Mouse (Mus musculus): Measurements from ENCODE around the gene Kif3a. TPM values are rescaled to one million over a fixed set of nuclear protein-coding genes. Genes with fewer than 3 reads are reported as not detected.

The Kif3a gene
- 91.1 and 93.2 TPM in 2 replicates for polyA plus RNA-seq (2012; rRNA removed)

- peak; percentile 97 for DNase-seq
- no peaks in the 10 kb centered on the region for H3K27me3 ChIP-seq (ENCODE audit: control insufficient read depth, insufficient read depth, low read length)
- WGBS, result under 1% methylated on average over 67 of the region's 69 CpGs
- no peaks in the 10 kb centered on the region for H3K4me1 ChIP-seq (ENCODE audit: control insufficient read depth, insufficient read depth, low read length)
- H3K4me3 ChIP-seq (replicated peaks; ENCODE audit: insufficient read depth, low read depth, low read length), result peak within 1 kb of the TSS; percentile 72
- H3K27ac ChIP-seq (ENCODE audit: insufficient read depth, low read length), result no peak within 1 kb of the TSS; the same call in 1 of the 2 replicates
- TF ChIP-seq CTCF (IDR thresholded peaks at IDR 0.05; ENCODE audit: borderline replicate concordance, insufficient read depth, low read depth, low read length) (no peak), POLR2A (IDR thresholded peaks at IDR 0.05; ENCODE audit: borderline replicate concordance, insufficient read depth, low read length) (peak; percentile 83)
These were observed at the start of gene Kif3a for GRCm38 (mm10) chr11:53567224-53568014. Kif3a (plus strand) TSS chr11:53567379.

- peak overlapping the region; percentile 89; the same call in 1 of the 2 replicates for H3K27ac ChIP-seq (ENCODE audit: insufficient read depth, low read length)
- H3K27me3 ChIP-seq (ENCODE audit: control insufficient read depth, insufficient read depth, low read length), result no peaks in the 10 kb centered on the region
- DNase-seq, result no peak
- H3K4me3 ChIP-seq (replicated peaks; ENCODE audit: insufficient read depth, low read depth, low read length), result peak overlapping the region; percentile 78
- 63% methylated on average over 5 of the region's 5 CpGs for WGBS
- peaks cover 10% of the 10 kb centered on the region for H3K4me1 ChIP-seq (ENCODE audit: control insufficient read depth, insufficient read depth, low read length)
- TF ChIP-seq POLR2A (IDR thresholded peaks at IDR 0.05; ENCODE audit: borderline replicate concordance, insufficient read depth, low read length), result no peak
- no peak for TF ChIP-seq CTCF (IDR thresholded peaks at IDR 0.05; ENCODE audit: borderline replicate concordance, insufficient read depth, low read depth, low read length)
These were observed 48.4 kb upstream of the Kif3a start for GRCm38 (mm10) chr11:53518759-53519158.

- 3% methylated on average over 78 of the region's 79 CpGs for WGBS
These were observed 47.7 kb upstream of the Kif3a start, which contains the start of gene Sept8 for GRCm38 (mm10) chr11:53519207-53520121. Sept8 (plus strand) TSS chr11:53519257.

GRCm38 (mm10) chr11:53520122-53520978 lies 46.8 kb upstream of the Kif3a start:
- H3K27ac ChIP-seq (ENCODE audit: insufficient read depth, low read length), result peak overlapping the region; percentile 89
- peak; percentile 84 to 90 for DNase-seq
- no peaks in the 10 kb centered on the region for H3K27me3 ChIP-seq (ENCODE audit: control insufficient read depth, insufficient read depth, low read length)
- peaks cover 24% of the 10 kb centered on the region for H3K4me1 ChIP-seq (ENCODE audit: control insufficient read depth, insufficient read depth, low read length)
- WGBS, result 2% methylated on average over 24 of the region's 24 CpGs
- peak overlapping the region; percentile 78 for H3K4me3 ChIP-seq (replicated peaks; ENCODE audit: insufficient read depth, low read depth, low read length)
- TF ChIP-seq POLR2A (IDR thresholded peaks at IDR 0.05; ENCODE audit: borderline replicate concordance, insufficient read depth, low read length) (peak; percentile 81), CTCF (IDR thresholded peaks at IDR 0.05; ENCODE audit: borderline replicate concordance, insufficient read depth, low read depth, low read length) (no peak)

More at GRCm38 (mm10) chr11:53519207-53520121, 47.7 kb upstream of the Kif3a start, which contains the start of gene Sept8:
- Histone ChIP-seq H3K27ac (ENCODE audit: insufficient read depth, low read length) (peak within 1 kb of the TSS; percentile 89), H3K4me1 (ENCODE audit: control insufficient read depth, insufficient read depth, low read length) (peaks cover 15% of the 10 kb centered on the region), H3K27me3 (ENCODE audit: control insufficient read depth, insufficient read depth, low read length) (no peaks in the 10 kb centered on the region), H3K4me3 (replicated peaks; ENCODE audit: insufficient read depth, low read depth, low read length) (peak within 1 kb of the TSS; percentile 78)
- TF ChIP-seq POLR2A (IDR thresholded peaks at IDR 0.05; ENCODE audit: borderline replicate concordance, insufficient read depth, low read length), result peak; percentile 28; the same call in 1 of the 2 replicates
- no peak for TF ChIP-seq CTCF (IDR thresholded peaks at IDR 0.05; ENCODE audit: borderline replicate concordance, insufficient read depth, low read depth, low read length)
- DNase-seq, result peak; percentile 79 to 83

- H3K27me3 ChIP-seq (ENCODE audit: control insufficient read depth, insufficient read depth, low read length), result no peaks in the 10 kb centered on the region
- no peak for TF ChIP-seq CTCF (IDR thresholded peaks at IDR 0.05; ENCODE audit: borderline replicate concordance, insufficient read depth, low read depth, low read length)
- TF ChIP-seq POLR2A (IDR thresholded peaks at IDR 0.05; ENCODE audit: borderline replicate concordance, insufficient read depth, low read length), result peak; percentile 22; the same call in 1 of the 2 replicates
- peaks cover 33% of the 10 kb centered on the region for H3K4me1 ChIP-seq (ENCODE audit: control insufficient read depth, insufficient read depth, low read length)
- peak overlapping the region; percentile 78 for H3K4me3 ChIP-seq (replicated peaks; ENCODE audit: insufficient read depth, low read depth, low read length)
- 10% methylated on average over 16 of the region's 16 CpGs for WGBS
- peak; percentile 66 to 73 for DNase-seq
- peak overlapping the region; percentile 89 for H3K27ac ChIP-seq (ENCODE audit: insufficient read depth, low read length)
These were observed 45.9 kb upstream of the Kif3a start for GRCm38 (mm10) chr11:53521120-53521820.

- no peaks in the 10 kb centered on the region for H3K27me3 ChIP-seq (ENCODE audit: control insufficient read depth, insufficient read depth, low read length)
- peak overlapping the region; percentile 89 for H3K27ac ChIP-seq (ENCODE audit: insufficient read depth, low read length)
- DNase-seq, result peak in 1 of 2 experiments; percentile 56
- peak overlapping the region; percentile 78 for H3K4me3 ChIP-seq (replicated peaks; ENCODE audit: insufficient read depth, low read depth, low read length)
- no peak for TF ChIP-seq CTCF (IDR thresholded peaks at IDR 0.05; ENCODE audit: borderline replicate concordance, insufficient read depth, low read depth, low read length)
- no peak for TF ChIP-seq POLR2A (IDR thresholded peaks at IDR 0.05; ENCODE audit: borderline replicate concordance, insufficient read depth, low read length)
- 14% methylated on average over 7 of the region's 7 CpGs for WGBS
- peaks cover 38% of the 10 kb centered on the region for H3K4me1 ChIP-seq (ENCODE audit: control insufficient read depth, insufficient read depth, low read length)
These were observed 45.4 kb upstream of the Kif3a start for GRCm38 (mm10) chr11:53521821-53522131.

Measured in cerebellum, adult 2 months (tissue).